Mouse (Mus musculus): ENCODE results near the gene Rxfp3.
"Not testable (repeated sequence)": the region's sequence is repeated elsewhere in the genome, so short reads cannot be mapped to it uniquely, and the experiment has no call there.

The Rxfp3 gene

DNA sequence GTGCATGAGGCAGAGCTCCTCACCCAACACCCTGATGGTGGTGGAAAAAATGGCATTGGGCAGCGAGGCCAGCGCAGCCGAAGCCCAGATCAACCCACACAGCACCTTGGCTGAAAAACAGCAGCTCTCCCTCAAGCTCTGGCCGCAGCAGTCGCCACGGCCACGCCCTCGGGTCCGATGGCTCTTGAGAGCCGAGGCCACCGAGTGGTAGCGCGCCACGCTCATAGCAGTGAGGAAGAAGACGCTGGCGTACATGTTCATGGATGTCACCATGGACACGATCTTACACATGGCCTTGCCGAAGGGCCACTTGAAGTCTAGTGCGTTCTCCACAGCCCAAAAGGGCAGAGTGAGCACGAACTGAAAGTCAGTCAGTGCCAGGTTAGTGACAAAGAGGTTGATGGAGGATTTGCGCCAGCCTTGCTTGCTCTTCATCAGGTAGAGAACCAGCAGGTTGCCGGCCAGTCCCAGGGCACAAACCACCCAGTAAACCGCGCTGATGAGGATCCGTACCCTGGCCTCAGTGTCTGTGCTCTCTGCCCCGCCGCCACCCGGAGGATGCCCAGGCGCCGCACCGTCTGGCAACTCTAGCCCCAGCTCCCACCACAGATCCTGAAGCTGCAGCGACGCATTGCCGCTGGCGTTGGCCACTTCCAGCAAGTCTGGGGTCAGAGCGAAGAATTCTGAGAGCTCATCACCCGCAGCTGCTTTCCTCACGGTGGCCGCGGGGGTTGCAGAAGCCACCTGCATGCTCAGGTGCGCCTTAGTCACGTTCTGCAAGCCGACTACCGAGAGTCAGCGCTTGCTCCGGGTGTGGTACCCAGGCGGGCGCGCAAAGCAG is 1.0 kb downstream of the Rxfp3 start:
- DNase-seq (ENCODE audit: low read depth in 1 of 2, low spot score in 2 of 2): no peak

DNA sequence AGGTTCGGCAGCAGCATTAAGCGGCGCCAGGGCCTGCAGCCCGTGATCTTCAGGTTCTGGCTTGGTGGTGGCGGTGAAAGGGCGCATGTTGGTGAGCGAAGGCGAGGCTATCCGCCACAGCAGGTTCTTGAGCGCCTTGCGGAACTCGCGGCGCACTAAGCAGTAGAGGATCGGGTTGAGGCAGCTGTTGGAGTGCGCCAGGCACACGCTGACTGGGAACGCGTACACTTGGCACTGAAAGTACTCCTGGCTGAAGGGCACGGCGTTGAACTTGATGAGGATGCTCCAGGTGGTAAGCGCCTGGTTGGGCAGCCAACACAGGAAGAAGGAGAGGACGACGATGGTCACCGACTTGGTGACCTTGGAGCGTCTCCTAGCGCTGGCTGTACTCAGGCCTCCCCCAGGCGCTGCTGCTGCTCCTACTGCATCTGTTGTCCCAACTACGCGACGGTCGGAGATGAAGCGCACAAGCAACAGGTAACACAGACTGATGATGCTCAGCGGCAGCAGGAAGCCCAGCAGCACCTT is 1.8 kb downstream of the Rxfp3 start:
- no peak for DNase-seq (ENCODE audit: low read depth in 1 of 2, low spot score in 2 of 2)

DNA sequence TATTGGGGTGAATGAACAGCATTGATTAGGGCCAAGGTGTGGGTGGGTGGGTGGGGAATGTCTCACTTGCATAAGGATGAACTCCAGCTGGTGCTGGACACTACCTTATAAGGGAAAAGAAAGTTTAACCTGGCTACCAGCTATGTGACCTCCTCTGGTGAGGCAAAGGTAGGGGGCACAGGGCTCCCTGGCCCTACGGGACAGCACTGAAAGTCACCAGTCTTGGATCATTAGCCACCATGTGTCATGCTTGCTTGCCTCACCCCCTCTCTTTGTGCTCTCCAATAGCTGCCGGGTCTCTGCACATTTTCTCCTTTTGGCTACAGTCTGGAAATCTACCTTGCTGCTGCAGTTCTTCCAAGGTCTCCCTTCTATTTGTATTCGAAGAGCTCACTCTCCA is 7.6 kb downstream of the Rxfp3 start:
- DNase-seq (ENCODE audit: low read depth in 1 of 2, low spot score in 2 of 2): no peak

DNA sequence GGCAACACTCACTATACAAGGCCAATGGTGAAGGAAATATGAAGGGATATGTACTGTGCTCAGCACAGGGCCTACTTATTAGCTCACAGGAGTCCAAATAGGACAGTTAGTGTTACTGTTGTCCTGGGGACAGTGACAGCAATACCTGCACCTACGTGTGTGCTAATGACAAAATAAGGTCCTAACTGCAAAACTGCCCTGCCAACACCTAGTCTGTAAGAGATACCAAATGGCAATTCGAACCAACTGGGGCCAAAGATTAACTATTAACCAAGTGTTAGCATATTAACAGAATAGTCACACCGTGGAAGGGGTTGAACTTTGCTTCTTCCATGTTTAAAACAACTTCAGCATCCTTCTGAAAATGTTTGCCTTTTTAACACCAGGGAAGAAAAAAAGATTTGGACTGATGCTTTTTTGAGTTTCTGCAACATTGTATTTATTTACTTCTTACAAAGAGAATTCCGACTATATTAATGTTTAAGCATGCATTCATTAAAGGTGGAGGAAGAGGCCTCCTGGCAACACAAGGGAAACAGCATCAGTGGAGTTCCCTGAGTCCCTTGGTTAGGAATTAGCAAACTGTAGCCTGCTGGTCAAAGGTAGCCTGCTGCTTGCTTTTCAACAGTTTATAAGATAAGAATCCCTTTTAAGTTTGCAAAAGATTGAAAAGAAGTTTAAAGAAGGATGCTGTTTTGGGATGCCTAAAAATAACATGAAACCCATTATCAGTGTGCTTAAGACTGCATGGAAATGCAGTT is 10.8 kb downstream of the Rxfp3 start:
- DNase-seq (ENCODE audit: low read depth in 1 of 2, low spot score in 2 of 2): no peak

DNA sequence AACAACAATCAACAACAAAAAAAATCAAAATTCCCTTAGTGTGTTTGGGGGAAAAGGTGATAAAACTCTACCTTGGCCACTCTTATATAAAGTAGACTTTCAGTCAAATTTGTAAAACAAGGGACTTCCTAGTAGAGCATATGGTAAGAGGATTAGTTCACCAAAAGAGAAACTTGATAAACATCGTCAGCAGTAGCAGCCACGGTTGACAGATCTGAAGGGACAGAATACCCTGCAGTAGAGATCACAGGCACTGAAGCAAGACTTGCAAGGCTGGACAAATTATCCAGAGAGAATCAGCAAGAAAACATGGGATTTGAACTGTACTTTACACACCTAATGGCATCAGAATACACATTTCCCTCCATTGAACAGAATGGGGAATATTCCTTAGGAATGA is 22.9 kb downstream of the Rxfp3 start:
- no peak for DNase-seq (ENCODE audit: low read depth in 1 of 2, low spot score in 2 of 2)

DNA sequence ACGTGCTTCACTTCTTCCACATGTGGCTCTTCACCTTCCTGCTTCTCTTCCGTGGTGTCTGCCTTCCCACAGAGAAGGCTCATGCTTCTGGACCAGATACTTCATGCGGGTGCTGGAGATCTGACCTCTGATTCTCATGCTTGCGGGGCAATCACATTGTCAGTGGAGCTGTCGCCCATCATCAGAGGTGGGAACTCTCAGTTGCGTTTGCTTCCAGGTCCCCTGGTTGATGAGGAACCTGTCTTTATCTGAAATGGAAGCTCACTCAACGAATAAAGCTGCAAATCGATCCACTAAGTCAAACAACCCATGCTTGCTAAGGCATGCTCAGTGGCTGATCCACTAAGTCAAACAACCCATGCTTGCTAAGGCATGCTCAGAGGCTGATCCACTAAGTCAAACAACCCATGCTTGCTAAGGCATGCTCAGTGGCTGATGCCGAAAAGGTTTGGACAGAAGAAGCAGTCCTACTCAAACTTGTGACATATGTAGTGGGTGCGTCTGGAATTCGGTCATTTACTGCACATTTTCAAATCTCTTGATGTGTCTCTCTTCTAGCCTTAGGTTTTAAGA is 26.7 kb downstream of the Rxfp3 start:
- DNase-seq (ENCODE audit: low read depth in 1 of 2, low spot score in 2 of 2): no peak

DNA sequence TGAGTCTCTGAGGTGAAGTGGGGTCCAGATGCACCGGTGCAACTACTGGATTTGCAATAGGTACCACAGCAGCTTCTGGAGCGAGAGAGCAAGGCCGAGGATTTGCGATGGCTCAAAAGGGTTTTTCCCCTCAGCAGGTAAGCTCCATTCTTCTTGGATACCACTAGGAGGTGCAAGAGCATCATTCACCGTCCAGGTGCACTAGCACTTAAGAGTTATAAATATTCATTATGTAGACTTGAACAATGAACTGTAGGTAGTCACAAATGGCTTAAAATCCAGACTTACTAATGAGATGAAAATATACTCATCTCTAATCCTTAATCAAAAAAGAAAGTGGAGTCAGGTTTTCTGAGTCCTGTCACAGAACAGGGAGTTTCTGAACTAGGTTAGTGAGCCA is 29.0 kb downstream of the Rxfp3 start:
- DNase-seq (ENCODE audit: low read depth in 1 of 2, low spot score in 2 of 2): no peak

DNA sequence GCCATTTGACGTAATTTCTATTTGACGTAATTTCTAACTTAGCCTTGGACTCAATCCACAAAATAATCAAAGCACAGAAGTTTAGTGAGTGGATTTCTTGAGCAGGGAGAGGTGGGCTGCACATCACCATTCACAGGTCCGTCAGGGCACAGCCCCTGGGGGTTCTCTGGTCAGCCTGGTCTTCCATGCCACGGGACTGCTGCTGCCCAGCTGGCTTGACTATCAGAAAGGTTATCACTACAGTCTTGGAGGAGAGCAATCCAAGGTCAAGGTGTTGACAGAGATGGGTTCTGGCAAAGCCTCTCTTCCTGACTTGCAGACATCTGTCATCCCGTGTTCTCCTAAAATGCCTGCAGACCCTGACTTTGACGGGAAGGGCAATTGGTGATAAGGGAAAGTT is 33.1 kb downstream of the Rxfp3 start:
- DNase-seq (ENCODE audit: low read depth in 1 of 2, low spot score in 2 of 2): no peak

DNA sequence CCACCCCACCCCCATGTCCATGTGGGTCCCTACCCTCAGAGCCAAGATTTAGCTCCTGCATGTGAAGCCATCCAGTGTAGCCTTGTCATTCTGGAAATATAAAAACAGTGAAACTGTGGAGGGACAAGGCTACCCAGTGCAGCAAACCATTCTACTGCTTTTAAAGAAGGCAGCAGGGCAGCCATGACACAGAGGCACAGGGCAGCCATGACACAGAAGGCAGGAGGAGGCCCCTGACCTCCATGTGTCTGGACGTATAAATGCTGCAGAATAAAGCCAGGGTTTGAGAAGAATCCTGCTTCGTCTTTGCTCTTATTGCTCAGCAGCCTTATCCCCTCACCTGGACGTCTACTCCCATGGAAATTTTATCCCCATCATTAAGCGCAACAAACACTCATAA is 34.0 kb downstream of the Rxfp3 start:
- DNase-seq (ENCODE audit: low read depth in 1 of 2, low spot score in 2 of 2): no peak

DNA sequence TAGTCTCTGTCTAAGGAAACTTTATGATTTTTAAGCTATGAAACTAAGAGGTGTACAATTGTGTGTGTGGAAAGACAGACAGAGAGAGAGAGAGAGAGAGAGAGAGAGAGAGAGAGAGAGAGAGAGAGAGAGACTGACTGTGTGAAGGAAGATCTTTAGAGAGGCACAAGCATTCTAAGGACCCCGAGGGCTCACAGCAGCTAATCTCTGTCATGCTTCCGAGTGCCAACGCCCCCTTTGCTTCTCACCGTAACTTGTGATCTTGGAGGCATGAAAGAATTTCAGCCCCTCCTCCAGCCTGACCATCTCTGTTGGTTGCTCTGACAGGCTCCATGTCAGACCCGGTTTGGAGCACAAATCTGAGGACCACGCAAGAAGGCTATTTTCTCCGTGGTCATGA is 37.4 kb downstream of the Rxfp3 start, which contains the start of gene Slc45a2:
TSS of gene Slc45a2 (plus strand) at position 301 of the 400 bp plus-strand sequence.
- DNase-seq (ENCODE audit: low read depth in 1 of 2, low spot score in 2 of 2): no peak

DNA sequence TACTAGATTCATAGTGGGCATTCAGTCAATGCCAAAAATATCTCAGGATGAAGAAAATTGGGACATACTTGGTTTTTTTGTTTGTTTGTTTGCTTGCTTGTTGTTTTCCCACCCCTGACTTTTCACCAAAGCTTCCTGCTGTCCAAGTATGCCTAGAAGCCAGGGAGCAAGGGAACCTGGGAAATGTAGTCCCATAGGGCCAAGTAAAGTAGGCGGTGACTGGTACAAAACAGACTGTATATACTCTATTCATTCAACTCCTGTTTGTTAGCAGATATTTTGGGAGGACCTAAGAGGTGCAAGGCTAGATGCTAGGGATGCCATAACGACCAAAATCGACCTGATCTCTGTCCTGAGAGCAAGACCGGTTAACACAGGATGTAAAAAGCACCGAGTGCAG is 38.0 kb downstream of the Rxfp3 start:
- DNase-seq (ENCODE audit: low read depth in 1 of 2, low spot score in 2 of 2): no peak

DNA sequence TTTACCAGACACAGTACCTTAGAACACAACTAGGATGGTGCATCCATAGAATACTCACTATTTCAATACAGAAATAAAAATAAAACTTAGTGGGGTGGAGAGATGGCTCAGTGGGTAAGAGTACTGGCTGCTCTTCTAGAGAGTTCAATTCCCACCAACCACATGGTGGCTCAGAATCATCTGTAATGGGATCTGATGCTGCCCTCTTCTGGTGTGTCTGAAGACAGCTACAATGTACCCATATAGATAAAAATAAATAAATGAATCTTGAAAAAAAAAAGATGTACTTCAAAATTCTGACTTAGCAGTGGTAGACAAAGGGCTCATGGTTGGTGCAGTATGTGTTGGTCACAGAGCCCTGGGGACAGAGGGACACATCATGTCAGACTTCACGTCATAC is 46.2 kb downstream of the Rxfp3 start:
- DNase-seq (ENCODE audit: low read depth in 1 of 2, low spot score in 2 of 2): no peak

DNA sequence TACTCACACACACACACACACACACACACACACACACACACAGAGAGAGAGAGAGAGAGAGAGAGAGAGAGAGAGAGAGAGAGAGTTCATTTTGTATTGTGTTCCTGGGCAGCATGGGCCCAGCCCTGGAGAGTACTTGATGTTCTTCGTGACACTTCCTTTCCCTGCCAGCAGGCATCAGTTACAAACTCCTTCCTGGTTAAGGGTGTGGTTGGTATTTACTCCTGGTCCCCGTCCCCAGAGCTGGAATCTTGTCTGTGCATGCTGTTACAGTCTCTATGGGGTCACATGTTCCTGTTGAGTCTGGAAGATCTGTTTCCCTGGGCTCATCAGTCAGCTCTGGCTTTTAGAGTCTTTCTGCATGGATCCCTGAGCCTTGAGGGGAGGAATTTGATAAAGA is 47.4 kb downstream of the Rxfp3 start:
- DNase-seq (ENCODE audit: low read depth in 1 of 2, low spot score in 2 of 2): no peak

DNA sequence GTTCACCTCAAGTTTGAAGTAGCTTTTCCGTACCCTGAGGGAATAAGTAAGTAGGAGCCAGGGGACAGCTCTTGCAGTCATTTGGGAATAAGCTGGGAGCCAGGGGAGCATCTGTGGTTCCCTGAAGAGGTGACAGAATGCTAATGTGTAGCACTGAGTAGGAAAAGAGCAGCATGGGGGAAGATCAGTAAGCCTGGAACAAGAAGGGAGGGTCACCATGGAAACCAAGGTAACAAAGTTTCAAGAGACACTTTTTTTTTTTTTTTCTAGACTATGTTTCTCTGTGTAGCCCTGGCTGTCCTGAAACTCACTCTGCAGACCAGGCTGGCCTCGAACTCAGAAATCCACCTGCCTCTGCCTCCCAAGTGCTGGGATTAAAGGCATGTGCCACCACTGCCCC is 51.3 kb downstream of the Rxfp3 start:
- not testable (repeated sequence) for DNase-seq (ENCODE audit: low read depth in 1 of 2, low spot score in 2 of 2)

DNA sequence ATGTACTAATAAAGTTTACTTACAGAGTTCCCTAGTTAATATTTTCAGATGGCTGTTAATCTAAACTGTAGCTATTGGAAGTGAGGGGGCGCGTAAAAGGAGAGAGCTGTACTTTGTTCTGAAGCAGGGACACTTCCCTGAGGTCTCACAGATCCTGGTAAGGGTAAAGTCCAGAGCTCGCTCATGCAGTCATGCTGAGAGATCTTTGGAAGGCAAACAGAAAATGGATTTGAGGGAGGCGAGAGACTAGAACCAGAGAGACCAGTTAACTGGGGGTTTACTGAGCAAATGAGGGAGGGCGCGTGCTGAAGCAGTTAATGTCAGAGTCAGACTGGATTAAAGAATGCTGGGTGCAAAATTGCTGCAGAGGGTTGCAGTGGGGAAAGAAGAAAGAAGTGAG is 52.0 kb downstream of the Rxfp3 start:
- DNase-seq (ENCODE audit: low read depth in 1 of 2, low spot score in 2 of 2): no peak
